Mouse (Mus musculus): ENCODE measurements at regions not wholly inside any gene's neighbourhood (a gene's known extent, or its start where the extent isn't known, plus 50 kb on each side); places are given as distances from the start of the nearest gene placed in this dataset.

- no peak for TF ChIP-seq POLR2AphosphoS5 (IDR thresholded peaks at IDR 0.05; ENCODE audit: borderline replicate concordance, low read depth, low read length)
- no peak for TF ChIP-seq ZMIZ1 (IDR thresholded peaks at IDR 0.05; ENCODE audit: low read depth, low read length)
- no peak for TF ChIP-seq UBTF (IDR thresholded peaks at IDR 0.05; ENCODE audit: borderline replicate concordance, insufficient read depth, low read depth, low read length)
- TF ChIP-seq TBP (IDR thresholded peaks at IDR 0.05; ENCODE audit: low read depth, low read length), result no peak
- peak; percentile 43; the same call in 1 of the 2 replicates for TF ChIP-seq RCOR1 (IDR thresholded peaks at IDR 0.05; ENCODE audit: low read depth, low read length)
- TF ChIP-seq CTCF (IDR thresholded peaks at IDR 0.05 in 2 of 3, conservative IDR thresholded peaks at IDR 0.05 in 1 of 3; ENCODE audit: control insufficient read depth in 1 of 3, insufficient read depth in 1 of 3, low read depth in 2 of 3, low read length in 3 of 3, poor library complexity in 1 of 3, severe bottlenecking in 1 of 3), result no peak
- TF ChIP-seq MAZ (IDR thresholded peaks at IDR 0.05; ENCODE audit: low read depth, low read length), result no peak
- TF ChIP-seq ZNF384 (IDR thresholded peaks at IDR 0.05; ENCODE audit: low read depth, low read length), result no peak
- no peak for TF ChIP-seq ZC3H11A (IDR thresholded peaks at IDR 0.05; ENCODE audit: low read depth, low read length)
- TF ChIP-seq USF2 (IDR thresholded peaks at IDR 0.05; ENCODE audit: borderline replicate concordance in 1 of 2, insufficient read depth in 1 of 2, low read depth in 1 of 2, low read length in 2 of 2), result no peak
Measured at GRCm38 (mm10) chr10:8023741-8024140, 67.7 kb upstream of the Tab2 start (continued).

DNA sequence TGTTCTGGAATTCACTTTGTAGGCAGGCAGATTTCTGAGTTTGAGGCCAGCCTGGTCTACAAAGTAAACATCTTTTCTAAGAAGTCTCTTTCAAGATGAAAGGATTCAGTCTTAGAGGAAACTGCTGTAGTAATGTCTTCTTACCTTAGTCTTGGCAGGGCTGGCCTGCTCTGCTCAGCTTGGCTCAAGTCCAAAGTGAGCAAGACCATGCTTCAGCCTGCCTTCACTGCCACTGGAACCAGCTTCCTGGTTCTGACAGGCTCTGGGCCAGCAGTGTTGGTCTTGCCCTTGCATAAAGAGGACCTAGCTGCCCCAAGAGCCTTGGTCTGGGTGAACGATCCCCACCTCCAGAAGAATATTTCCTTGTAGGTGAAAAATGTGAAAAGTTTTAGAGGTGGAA, 65.9 kb upstream of the Tab2 start:
- TF ChIP-seq NELFE (IDR thresholded peaks at IDR 0.05; ENCODE audit: low read depth, low read length) (no peak), POLR2A (IDR thresholded peaks at IDR 0.05; ENCODE audit: control insufficient read depth in 1 of 2, insufficient read depth in 1 of 2, low read depth in 1 of 2, low read length in 2 of 2, poor library complexity in 1 of 2) (no peak), MAX (IDR thresholded peaks at IDR 0.05; ENCODE audit: low read length) (peak; percentile 21; the same call in 1 of the 2 replicates)
- H3K79me2 ChIP-seq (ENCODE audit: control insufficient read depth, insufficient read depth, low read length, poor library complexity), result no peaks in the 10 kb centered on the region
- no peaks in the 10 kb centered on the region for H3K9me3 ChIP-seq (replicated peaks; ENCODE audit: insufficient read depth, low read length)
- no peak overlapping the region for H3K4me3 ChIP-seq (ENCODE audit: control insufficient read depth in 1 of 2, insufficient read depth in 1 of 2, low read depth in 2 of 2, low read length in 2 of 2)
- peaks cover 25 to 56% of the 10 kb centered on the region in 2 experiments for H3K4me1 ChIP-seq (ENCODE audit: control insufficient read depth in 1 of 2, insufficient read depth in 2 of 2, low read length in 2 of 2)
- peak; percentile 71 for DNase-seq (ENCODE audit: low read depth, low spot score)
- peaks cover 0 to 55% of the 10 kb centered on the region in 2 experiments; a peak in 2 of 4 replicates for H3K36me3 ChIP-seq (ENCODE audit: control insufficient read depth in 1 of 2, insufficient read depth in 2 of 2, low read length in 2 of 2)
- H3K27ac ChIP-seq (ENCODE audit: control insufficient read depth, low read depth, low read length), result peak overlapping the region; percentile 64
- no peak overlapping the region for H3K9ac ChIP-seq (ENCODE audit: control insufficient read depth, low read depth, low read length, poor library complexity, severe bottlenecking)
- no peaks in the 10 kb centered on the region for H3K27me3 ChIP-seq (ENCODE audit: control insufficient read depth in 1 of 2, insufficient read depth in 2 of 2, low read length in 2 of 2)

DNA sequence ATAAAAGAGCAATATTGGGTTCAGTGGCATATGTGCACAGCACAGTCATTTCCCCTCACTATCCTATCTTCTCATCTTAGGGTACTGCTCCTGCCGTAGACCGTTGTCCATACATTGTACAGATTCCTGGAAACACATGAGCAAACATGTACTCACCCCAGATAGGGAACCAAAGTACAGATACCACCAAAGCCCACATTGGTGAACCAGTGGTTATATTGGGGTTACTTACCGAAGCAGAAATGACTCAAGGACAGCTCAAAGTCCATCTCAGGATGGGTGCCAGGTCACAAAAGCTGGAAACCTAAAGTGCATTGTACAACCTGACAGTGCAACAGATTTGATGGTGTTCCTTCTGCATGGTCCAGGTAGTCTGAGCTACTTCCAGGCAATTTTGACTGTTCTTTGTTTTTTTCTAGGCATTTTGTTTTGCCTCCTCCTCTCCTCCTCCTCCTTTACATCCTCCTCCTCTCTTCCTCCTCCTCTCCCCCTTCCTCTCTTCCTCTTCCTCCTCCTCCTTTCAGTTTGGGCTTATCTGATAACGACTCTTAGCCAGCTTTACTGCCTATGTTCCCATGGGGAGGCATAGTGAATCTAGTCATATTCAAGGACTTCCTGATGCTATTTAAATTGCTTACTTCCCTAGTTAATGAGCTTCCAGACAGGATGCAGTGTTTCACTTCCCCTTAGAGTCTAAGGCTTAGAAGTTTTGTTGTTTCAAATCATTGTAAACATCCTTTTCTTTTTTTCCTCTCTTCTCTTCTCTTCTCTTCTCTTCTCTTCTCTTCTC, 65.1 kb upstream of the Tab2 start:
- Histone ChIP-seq H3K79me2 (ENCODE audit: control insufficient read depth, insufficient read depth, low read length, poor library complexity) (no peaks in the 10 kb centered on the region), H3K36me3 (ENCODE audit: control insufficient read depth in 1 of 2, insufficient read depth in 2 of 2, low read length in 2 of 2) (peaks cover 0 to 54% of the 10 kb centered on the region in 2 experiments; a peak in 2 of 4 replicates), H3K4me3 (ENCODE audit: control insufficient read depth in 1 of 2, insufficient read depth in 1 of 2, low read depth in 2 of 2, low read length in 2 of 2) (peak overlapping the region; percentile 33 to 36), H3K9ac (ENCODE audit: control insufficient read depth, low read depth, low read length, poor library complexity, severe bottlenecking) (no peak overlapping the region), H3K27me3 (ENCODE audit: control insufficient read depth in 1 of 2, insufficient read depth in 2 of 2, low read length in 2 of 2) (no peaks in the 10 kb centered on the region), H3K27ac (ENCODE audit: control insufficient read depth, low read depth, low read length) (peak overlapping the region; percentile 80), H3K4me1 (ENCODE audit: control insufficient read depth in 1 of 2, insufficient read depth in 2 of 2, low read length in 2 of 2) (peaks cover 19 to 49% of the 10 kb centered on the region in 2 experiments), H3K9me3 (replicated peaks; ENCODE audit: insufficient read depth, low read length) (no peaks in the 10 kb centered on the region)
- DNase-seq (ENCODE audit: low read depth, low spot score), result peak; percentile 66
- no peak for TF ChIP-seq ZNF384 (IDR thresholded peaks at IDR 0.05; ENCODE audit: low read depth, low read length)
- TF ChIP-seq MYC (IDR thresholded peaks at IDR 0.05; ENCODE audit: low read depth, low read length), result peak; percentile 30; the same call in 1 of the 2 replicates
- peak; percentile 80 for TF ChIP-seq MYB (IDR thresholded peaks at IDR 0.05; ENCODE audit: low read depth, low read length)
- TF ChIP-seq TBP (IDR thresholded peaks at IDR 0.05; ENCODE audit: low read depth, low read length), result 0 out of 2 replicates have a peak, but pooled peaks have one; percentile 25
- TF ChIP-seq MAX (IDR thresholded peaks at IDR 0.05; ENCODE audit: low read length), result peak; percentile 11; the same call in 1 of the 2 replicates
- peak; percentile 45 to 68 for TF ChIP-seq EP300 (IDR thresholded peaks at IDR 0.05; ENCODE audit: low read depth in 1 of 2, low read length in 2 of 2)
- no peak for TF ChIP-seq MXI1 (IDR thresholded peaks at IDR 0.05; ENCODE audit: low read depth, low read length)
- TF ChIP-seq HCFC1 (IDR thresholded peaks at IDR 0.05; ENCODE audit: low read depth, low read length), result no peak
- peak; percentile 70 for TF ChIP-seq GATA1 (IDR thresholded peaks at IDR 0.05; ENCODE audit: low read depth, low read length)
- TF ChIP-seq CHD1 (IDR thresholded peaks at IDR 0.05; ENCODE audit: low read depth, low read length), result no peak
- TF ChIP-seq POLR2AphosphoS5 (IDR thresholded peaks at IDR 0.05; ENCODE audit: borderline replicate concordance, low read depth, low read length), result no peak
- TF ChIP-seq ETS1 (IDR thresholded peaks at IDR 0.05; ENCODE audit: low read depth, low read length), result peak; percentile 15; the same call in 1 of the 2 replicates

Data from MEL (cell line).